Mouse (Mus musculus) brain, embryonic 14.5 days (tissue): ENCODE data around the gene Tmpo.

Source experiments
- CTCF ChIP-seq: fragments of 200-500 bp; IDR thresholded peaks from 2 replicates; pipeline ENCODE4 v1.5.1; 2012; ENCODE audit warnings: inconsistent platforms, mild to moderate bottlenecking, moderate library complexity, borderline replicate concordance; ENCODE audit not compliant: insufficient read depth, insufficient read length; ENCODE audit errors: extremely low read depth
- POLR2A ChIP-seq: fragments of 200-500 bp; IDR thresholded peaks from 2 replicates; pipeline ENCODE4 v1.6.1; 2012; ENCODE audit warnings: mild to moderate bottlenecking, inconsistent platforms, borderline replicate concordance; ENCODE audit not compliant: poor library complexity, insufficient read depth, insufficient read length, severe bottlenecking; ENCODE audit errors: extremely low read depth

DNA sequence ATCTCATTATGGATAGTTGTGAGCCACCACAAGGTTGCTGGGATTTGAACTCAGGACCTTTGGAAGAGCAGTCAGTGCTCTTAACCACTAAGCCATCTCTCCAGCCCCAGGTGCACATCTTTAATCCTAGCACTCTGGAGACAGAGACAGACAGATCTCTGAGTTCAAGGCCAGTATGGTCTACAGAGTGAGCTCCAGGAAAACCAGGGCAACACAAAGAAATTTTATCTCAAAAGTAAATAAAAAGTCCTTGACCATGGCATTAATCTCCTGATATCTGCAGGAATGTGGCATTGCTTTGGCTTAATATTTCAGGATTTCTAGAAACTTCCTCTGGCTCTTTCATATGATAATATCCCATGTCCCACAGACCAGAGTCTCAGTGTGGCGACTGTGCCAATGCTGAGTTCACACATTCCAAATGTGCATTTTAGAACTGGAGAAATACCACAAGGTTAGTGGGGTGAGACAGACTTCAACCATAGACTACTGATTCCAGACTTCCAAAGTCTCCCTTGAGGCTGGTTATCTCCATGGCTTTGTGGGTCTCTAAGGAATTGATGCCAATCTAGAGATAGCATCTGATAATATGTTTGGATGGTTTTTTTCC, 52.5 kb downstream of the Tmpo start:
- no peak for TF ChIP-seq CTCF
- TF ChIP-seq POLR2A = no peak
